Mouse (Mus musculus): ENCODE data around the gene Sh3kbp1. TPM values are rescaled to one million over a fixed set of nuclear protein-coding genes. Genes with fewer than 3 reads are reported as not detected.
A peak's percentile ranks its signal among the peaks of the same experiment; 100 is the strongest.

Sh3kbp1 gene
- polyA plus RNA-seq, 1 experiment from 2014 or later: 28.4 TPM

GRCm38 (mm10) chrX:159860841-159861530, 233.9 kb downstream of the Sh3kbp1 start:
- Histone ChIP-seq H3K27ac (no peak overlapping the region), H3K9ac (no peak overlapping the region), H3K36me3 (no peaks in the 10 kb centered on the region), H3K27me3 (replicated peaks) (no peaks in the 10 kb centered on the region), H3K4me1 (no peaks in the 10 kb centered on the region), H3K4me2 (no peak overlapping the region), H3K9me3 (no peaks in the 10 kb centered on the region), H3K4me3 (replicated peaks) (no peak overlapping the region)
- ATAC-seq (ENCODE audit: insufficient read depth, low FRiP score, low read depth): no peak
- 62% methylated on average over 3 of the region's 3 CpGs for WGBS

GRCm38 (mm10) chrX:159867660-159868059, 240.6 kb downstream of the Sh3kbp1 start:
- no peak overlapping the region for H3K9ac ChIP-seq
- no peaks in the 10 kb centered on the region; the same call in 1 of the 2 replicates for H3K27me3 ChIP-seq (replicated peaks)
- no peaks in the 10 kb centered on the region for H3K9me3 ChIP-seq
- no peak overlapping the region for H3K4me2 ChIP-seq
- H3K4me1 ChIP-seq: no peaks in the 10 kb centered on the region
- ATAC-seq (ENCODE audit: insufficient read depth, low FRiP score, low read depth): no peak
- no peaks in the 10 kb centered on the region for H3K36me3 ChIP-seq
- H3K4me3 ChIP-seq (replicated peaks): no peak overlapping the region
- H3K27ac ChIP-seq: no peak overlapping the region
- WGBS: 64% methylated on average over 3 of the region's 3 CpGs

DNA sequence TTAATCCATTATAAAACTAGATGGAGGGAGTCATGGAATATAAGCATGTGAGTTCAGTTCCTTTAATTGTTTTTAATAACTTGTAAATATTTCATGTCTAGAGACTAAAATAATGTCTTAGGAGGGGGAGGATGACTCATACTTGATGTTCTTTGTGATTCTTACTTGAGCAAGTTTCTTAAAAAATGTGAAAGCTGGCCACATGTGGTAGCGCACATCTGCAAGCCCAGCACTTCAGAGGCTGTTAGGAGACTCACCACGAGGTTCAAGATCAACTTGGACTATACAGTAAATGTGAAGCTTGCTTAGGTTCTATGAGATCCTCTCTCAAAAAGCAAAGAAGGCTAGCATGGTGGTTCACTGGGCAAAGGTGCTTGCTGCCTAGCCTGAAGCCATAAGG, 245.4 kb downstream of the Sh3kbp1 start:
- no peak for ATAC-seq (ENCODE audit: insufficient read depth, low FRiP score, low read depth)
- H3K4me3 ChIP-seq (replicated peaks): no peak overlapping the region
- no peaks in the 10 kb centered on the region; the same call in 1 of the 2 replicates for H3K27me3 ChIP-seq (replicated peaks)
- H3K27ac ChIP-seq: no peak overlapping the region
- no peaks in the 10 kb centered on the region for H3K36me3 ChIP-seq
- 80% methylated on average over 2 of the region's 2 CpGs for whole genome bisulfite sequencing
- H3K9me3 ChIP-seq: no peaks in the 10 kb centered on the region
- H3K4me2 ChIP-seq: no peak overlapping the region
- H3K9ac ChIP-seq: no peak overlapping the region
- H3K4me1 ChIP-seq: no peaks in the 10 kb centered on the region

DNA sequence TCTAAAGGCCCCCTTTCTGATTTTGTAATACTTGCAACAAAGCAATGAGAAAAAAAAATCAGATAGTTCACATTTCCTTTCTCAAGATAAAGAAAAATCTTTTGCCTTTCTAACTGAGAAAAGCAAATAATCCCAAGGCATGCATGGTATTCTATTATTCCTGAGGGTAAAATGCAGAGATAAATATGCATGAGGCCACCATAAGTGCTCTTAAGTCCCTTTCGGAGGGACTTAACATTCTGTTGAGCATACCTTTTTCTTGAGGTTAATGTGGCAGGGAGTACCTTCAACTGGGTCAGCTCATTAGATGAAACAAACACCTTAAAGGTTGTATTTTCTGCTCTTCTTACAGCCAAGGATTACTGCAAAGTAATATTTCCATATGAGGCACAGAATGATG, 250.7 kb downstream of the Sh3kbp1 start:
- ATAC-seq (ENCODE audit: insufficient read depth, low FRiP score, low read depth): no peak
- H3K9me3 ChIP-seq: no peaks in the 10 kb centered on the region
- no peak overlapping the region for H3K9ac ChIP-seq
- H3K36me3 ChIP-seq: no peaks in the 10 kb centered on the region
- no peak overlapping the region for H3K4me3 ChIP-seq (replicated peaks)
- H3K27me3 ChIP-seq (replicated peaks): no peaks in the 10 kb centered on the region; the same call in 1 of the 2 replicates
- H3K27ac ChIP-seq: no peak overlapping the region
- H3K4me1 ChIP-seq: no peaks in the 10 kb centered on the region
- 66% methylated on average over 1 of the region's 1 CpGs for WGBS
- H3K4me2 ChIP-seq: no peak overlapping the region

GRCm38 (mm10) chrX:159879455-159879854, 252.4 kb downstream of the Sh3kbp1 start:
- no peak for ATAC-seq (ENCODE audit: insufficient read depth, low FRiP score, low read depth)
- Histone ChIP-seq H3K4me3 (replicated peaks) (no peak overlapping the region), H3K9me3 (no peaks in the 10 kb centered on the region), H3K27me3 (replicated peaks) (no peaks in the 10 kb centered on the region), H3K4me2 (no peak overlapping the region), H3K27ac (no peak overlapping the region), H3K4me1 (no peaks in the 10 kb centered on the region), H3K9ac (no peak overlapping the region), H3K36me3 (no peaks in the 10 kb centered on the region)
- WGBS: 70% methylated on average over 3 of the region's 3 CpGs

- Histone ChIP-seq H3K36me3 (no peaks in the 10 kb centered on the region), H3K27me3 (replicated peaks) (no peaks in the 10 kb centered on the region), H3K9ac (no peak overlapping the region), H3K9me3 (no peaks in the 10 kb centered on the region), H3K4me2 (no peak overlapping the region), H3K27ac (no peak overlapping the region), H3K4me3 (replicated peaks) (no peak overlapping the region), H3K4me1 (no peaks in the 10 kb centered on the region)
- WGBS: 81% methylated on average over 5 of the region's 5 CpGs
- ATAC-seq (ENCODE audit: insufficient read depth, low FRiP score, low read depth): no peak
Observed at GRCm38 (mm10) chrX:159881576-159881975, 254.5 kb downstream of the Sh3kbp1 start.

- H3K9me3 ChIP-seq: no peaks in the 10 kb centered on the region
- 0 out of 2 replicates have a peak, but pooled peaks cover 3% of the 10 kb centered on the region for H3K27me3 ChIP-seq (replicated peaks)
- no peaks in the 10 kb centered on the region for H3K4me1 ChIP-seq
- ATAC-seq (ENCODE audit: insufficient read depth, low FRiP score, low read depth): no peak
- 72% methylated on average over 4 of the region's 4 CpGs for WGBS
- no peak overlapping the region for H3K27ac ChIP-seq
- no peak overlapping the region for H3K4me3 ChIP-seq (replicated peaks)
- H3K36me3 ChIP-seq: no peaks in the 10 kb centered on the region
- H3K4me2 ChIP-seq: no peak overlapping the region
- H3K9ac ChIP-seq: no peak overlapping the region
Observed at GRCm38 (mm10) chrX:159896536-159896935, 269.5 kb downstream of the Sh3kbp1 start.

DNA sequence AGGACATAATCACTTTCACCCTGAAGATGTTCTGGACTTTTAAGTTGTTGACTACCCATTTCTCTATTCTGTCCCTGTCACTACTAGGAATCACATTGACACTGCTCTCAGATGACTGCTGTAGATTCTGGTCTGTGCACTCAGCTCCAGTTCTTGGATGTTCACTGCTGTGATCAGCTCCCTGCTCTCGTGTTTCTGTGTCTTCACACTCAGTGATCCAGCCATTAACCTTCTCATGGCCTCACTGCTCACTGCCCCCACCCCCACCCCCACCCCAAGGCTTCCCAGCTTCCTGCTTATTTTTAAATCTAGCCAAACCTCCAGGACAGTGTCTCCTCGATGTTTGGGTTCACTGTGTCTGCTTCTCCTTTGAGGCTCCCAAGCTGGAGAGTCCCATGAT, 271.0 kb downstream of the Sh3kbp1 start:
- Histone ChIP-seq H3K4me3 (replicated peaks) (no peak overlapping the region), H3K4me1 (no peaks in the 10 kb centered on the region), H3K9me3 (no peaks in the 10 kb centered on the region), H3K9ac (no peak overlapping the region), H3K27me3 (replicated peaks) (0 out of 2 replicates have a peak, but pooled peaks cover 4% of the 10 kb centered on the region), H3K27ac (no peak overlapping the region), H3K4me2 (no peak overlapping the region), H3K36me3 (no peaks in the 10 kb centered on the region)
- WGBS: 28% methylated on average over 2 of the region's 2 CpGs
- no peak for ATAC-seq (ENCODE audit: insufficient read depth, low FRiP score, low read depth)

- no peaks in the 10 kb centered on the region for H3K4me1 ChIP-seq
- ATAC-seq (ENCODE audit: insufficient read depth, low FRiP score, low read depth): no peak
- 0 out of 2 replicates have a peak, but pooled peaks cover 4% of the 10 kb centered on the region for H3K27me3 ChIP-seq (replicated peaks)
- no peak overlapping the region for H3K27ac ChIP-seq
- WGBS: 78% methylated on average over 2 of the region's 2 CpGs
- H3K9ac ChIP-seq: no peak overlapping the region
- no peak overlapping the region for H3K4me2 ChIP-seq
- no peaks in the 10 kb centered on the region for H3K36me3 ChIP-seq
- no peak overlapping the region for H3K4me3 ChIP-seq (replicated peaks)
- no peaks in the 10 kb centered on the region for H3K9me3 ChIP-seq
Observed at GRCm38 (mm10) chrX:159899121-159899520, 272.0 kb downstream of the Sh3kbp1 start.

DNA sequence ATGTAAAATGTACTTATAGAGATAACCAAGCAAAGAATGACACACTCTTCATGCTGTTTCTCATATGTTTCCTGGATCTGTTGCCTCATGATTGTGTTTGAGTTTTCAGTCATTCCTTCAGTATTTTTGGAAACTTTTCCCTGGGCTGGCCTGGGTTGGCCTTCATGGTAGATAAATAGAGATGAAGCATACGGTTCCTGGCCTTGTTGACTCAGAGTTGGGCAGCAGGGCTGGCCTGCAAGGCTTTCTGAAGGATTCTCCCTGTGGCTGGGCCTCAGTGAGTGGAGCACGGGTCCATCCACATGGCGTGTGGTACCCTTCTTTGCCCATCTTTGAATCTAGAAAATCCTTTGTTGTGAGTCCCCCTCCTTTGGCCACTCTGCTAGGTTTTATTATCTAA, 276.3 kb downstream of the Sh3kbp1 start:
- Histone ChIP-seq H3K27me3 (replicated peaks) (0 out of 2 replicates have a peak, but pooled peaks cover 4% of the 10 kb centered on the region), H3K4me1 (no peaks in the 10 kb centered on the region), H3K27ac (no peak overlapping the region), H3K4me2 (no peak overlapping the region), H3K4me3 (replicated peaks) (no peak overlapping the region), H3K9ac (no peak overlapping the region), H3K36me3 (no peaks in the 10 kb centered on the region), H3K9me3 (no peaks in the 10 kb centered on the region)
- ATAC-seq (ENCODE audit: insufficient read depth, low FRiP score, low read depth): no peak
- 86% methylated on average over 3 of the region's 3 CpGs for WGBS

- 90% methylated on average over 1 of the region's 1 CpGs for WGBS
- no peaks in the 10 kb centered on the region for H3K36me3 ChIP-seq
- ATAC-seq (ENCODE audit: insufficient read depth, low FRiP score, low read depth): no peak
Observed at GRCm38 (mm10) chrX:159907703-159908102, 280.6 kb downstream of the Sh3kbp1 start.

DNA sequence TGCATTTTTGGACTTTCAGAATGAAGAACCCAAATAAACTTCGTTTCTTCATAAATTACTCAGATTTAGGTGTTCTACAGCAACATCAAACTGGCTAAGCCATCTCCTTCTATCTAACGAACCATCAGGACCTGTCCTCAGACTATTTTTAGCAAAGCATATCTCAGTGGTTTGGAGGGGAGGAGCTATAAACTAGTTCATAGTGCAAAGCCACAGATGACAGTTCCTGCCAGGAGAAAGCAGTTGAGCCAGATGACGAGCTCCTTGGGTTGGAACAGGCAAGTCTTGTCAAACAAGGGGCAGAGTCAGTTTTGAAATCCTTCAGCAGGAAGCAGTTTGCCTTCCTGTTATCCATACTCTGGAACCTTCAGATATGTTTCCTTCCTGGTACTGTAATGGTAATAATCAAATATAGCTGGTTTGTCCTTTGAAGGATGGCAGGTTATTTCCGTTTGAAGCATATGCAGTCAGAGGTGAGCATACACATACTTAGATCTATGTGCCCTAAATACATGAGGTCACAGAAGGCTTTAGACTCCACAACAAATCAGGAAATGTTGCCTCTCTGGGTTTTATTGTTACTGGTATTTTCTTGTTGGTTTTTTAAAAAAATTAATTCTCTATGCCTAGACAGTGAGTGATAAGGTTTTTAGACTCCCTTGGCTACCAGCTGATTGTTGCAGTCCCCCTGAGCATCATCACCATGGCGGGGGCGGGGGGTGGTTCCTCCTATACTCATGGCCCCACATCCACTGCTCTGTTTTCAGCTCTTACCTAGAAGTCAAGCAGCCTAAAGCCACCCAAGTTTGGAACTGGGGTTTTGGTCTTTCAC, 282.6 kb downstream of the Sh3kbp1 start:
- Histone ChIP-seq H3K36me3 (no peaks in the 10 kb centered on the region), H3K4me1 (no peaks in the 10 kb centered on the region), H3K9me3 (no peaks in the 10 kb centered on the region), H3K27ac (peak overlapping the region; percentile 16; the same call in 1 of the 2 replicates), H3K4me3 (replicated peaks) (no peak overlapping the region), H3K9ac (no peak overlapping the region), H3K4me2 (no peak overlapping the region), H3K27me3 (replicated peaks) (no peaks in the 10 kb centered on the region)
- ATAC-seq (ENCODE audit: insufficient read depth, low FRiP score, low read depth): no peak
- 64% methylated on average over 6 of the region's 6 CpGs for WGBS

More at GRCm38 (mm10) chrX:159907703-159908102, 280.6 kb downstream of the Sh3kbp1 start:
- Histone ChIP-seq H3K27me3 (replicated peaks) (no peaks in the 10 kb centered on the region), H3K4me2 (no peak overlapping the region), H3K9ac (no peak overlapping the region), H3K4me3 (replicated peaks) (no peak overlapping the region), H3K9me3 (no peaks in the 10 kb centered on the region), H3K4me1 (no peaks in the 10 kb centered on the region), H3K27ac (no peak overlapping the region)

All from stomach, embryonic 15.5 days (tissue).